Mouse (Mus musculus) lung, postnatal 36 days (tissue): ENCODE results near the gene Cdc37l1.
A peak's percentile ranks its signal among the peaks of the same experiment; 100 is the strongest.

Experiments
- DNase-seq: peaks from one replicate; pipeline ENCODE4 v3.0.0; 2022; ENCODE audit warnings: mixed read lengths

Cdc37l1 gene

GRCm38 (mm10) chr19:29049401-29050075 lies 59.4 kb downstream of the Cdc37l1 start:
- peak; percentile 56 for DNase-seq

- peak; percentile 72 for DNase-seq
Observed at GRCm38 (mm10) chr19:29050186-29050980, 60.2 kb downstream of the Cdc37l1 start.

- DNase-seq: no peak
Observed at GRCm38 (mm10) chr19:29052786-29053185, 62.6 kb downstream of the Cdc37l1 start.

GRCm38 (mm10) chr19:29054594-29054993 lies 64.4 kb downstream of the Cdc37l1 start:
- DNase-seq: no peak

GRCm38 (mm10) chr19:29055469-29055868 lies 65.3 kb downstream of the Cdc37l1 start:
- no peak for DNase-seq

- DNase-seq: no peak
Observed at GRCm38 (mm10) chr19:29058741-29059140, 68.6 kb downstream of the Cdc37l1 start.

GRCm38 (mm10) chr19:29059688-29060087 lies 69.5 kb downstream of the Cdc37l1 start:
- DNase-seq: no peak

- no peak for DNase-seq
Observed at GRCm38 (mm10) chr19:29060299-29060698, 70.1 kb downstream of the Cdc37l1 start.

- DNase-seq: no peak
Observed at GRCm38 (mm10) chr19:29063009-29063408, 72.9 kb downstream of the Cdc37l1 start.

GRCm38 (mm10) chr19:29063577-29064363 lies 73.6 kb downstream of the Cdc37l1 start:
- DNase-seq: peak; percentile 97

- peak; percentile 47 for DNase-seq
Observed at GRCm38 (mm10) chr19:29064451-29065102, 74.4 kb downstream of the Cdc37l1 start.

- peak; percentile 96 for DNase-seq
Observed at GRCm38 (mm10) chr19:29066981-29067471, 76.9 kb downstream of the Cdc37l1 start.

- DNase-seq: no peak
Observed at GRCm38 (mm10) chr19:29069195-29069594, 79.0 kb downstream of the Cdc37l1 start.

GRCm38 (mm10) chr19:29074802-29075201 lies 84.7 kb downstream of the Cdc37l1 start:
- no peak for DNase-seq
